Mouse (Mus musculus) megakaryocyte, embryonic 14.5 days (primary cell): ENCODE results near the gene Olfr877.

Experiments
- FLI1 ChIP-seq: IDR thresholded peaks from 2 replicates; pipeline ENCODE4 v1.6.1; 2012; ENCODE audit warnings: low read length, inconsistent platforms, mixed read lengths
- GATA1 ChIP-seq: IDR thresholded peaks from 3 replicates; pipeline ENCODE4 v1.6.1; 2012; ENCODE audit warnings: mixed read lengths, low read length, inconsistent platforms, borderline replicate concordance

DNA sequence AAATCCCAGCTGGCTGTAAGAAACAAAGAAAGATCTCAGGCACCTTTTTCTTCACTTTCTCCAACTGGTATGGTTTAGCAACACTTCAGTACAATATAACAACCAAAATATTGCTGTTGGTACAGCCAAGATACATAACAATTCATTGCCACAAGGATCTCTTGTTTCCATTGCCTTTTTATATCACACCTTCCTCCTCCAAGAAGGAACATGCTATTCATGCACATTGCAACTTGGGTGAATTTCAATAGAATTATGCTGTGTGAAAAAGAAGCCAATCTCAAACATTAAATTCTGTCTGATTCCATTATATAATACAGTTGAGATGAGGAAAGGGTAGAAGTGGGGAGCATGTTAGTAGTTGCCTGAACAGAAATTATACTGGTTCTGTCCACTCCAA lies 24.2 kb upstream of the Olfr877 start:
- TF ChIP-seq GATA1 (no peak), FLI1 (no peak)
